Mouse (Mus musculus) frontal cortex, postnatal 36 days (tissue): ENCODE data around the gene Olfr54.
"Not testable (repeated sequence)": the region's sequence is repeated elsewhere in the genome, so short reads cannot be mapped to it uniquely, and the experiment has no call there.

Experiments used
- DNase-seq, 2 experiments: peaks; one replicate each; pipeline ENCODE4 v3.0.0; 2022; ENCODE audit warnings: low spot score in 2 of 2

Gene Olfr54

GRCm38 (mm10) chr11:51013936-51014335, at the start of gene Olfr54:
TSS of gene Olfr54 (plus strand) at chr11:51014236.
- DNase-seq = no peak

DNA sequence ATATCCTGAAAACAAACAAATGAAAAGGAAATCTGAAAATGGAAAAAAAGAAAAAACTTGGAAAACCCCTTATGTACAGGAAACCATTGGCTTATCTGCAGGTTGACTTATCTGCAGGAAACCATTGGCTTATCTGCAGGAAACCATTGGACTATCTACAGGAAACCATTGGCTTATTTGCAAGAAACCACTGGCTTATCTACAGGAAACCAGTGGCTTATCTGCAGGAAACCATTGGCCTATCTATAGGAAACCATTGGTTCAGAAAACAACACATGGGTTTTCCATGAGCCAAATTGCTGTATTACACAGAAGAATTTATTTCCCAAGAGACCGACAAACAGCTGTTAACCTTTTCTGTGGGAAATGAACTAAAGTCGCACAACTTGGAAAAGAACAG, 49.1 kb upstream of the Olfr54 start:
- no peak for DNase-seq

DNA sequence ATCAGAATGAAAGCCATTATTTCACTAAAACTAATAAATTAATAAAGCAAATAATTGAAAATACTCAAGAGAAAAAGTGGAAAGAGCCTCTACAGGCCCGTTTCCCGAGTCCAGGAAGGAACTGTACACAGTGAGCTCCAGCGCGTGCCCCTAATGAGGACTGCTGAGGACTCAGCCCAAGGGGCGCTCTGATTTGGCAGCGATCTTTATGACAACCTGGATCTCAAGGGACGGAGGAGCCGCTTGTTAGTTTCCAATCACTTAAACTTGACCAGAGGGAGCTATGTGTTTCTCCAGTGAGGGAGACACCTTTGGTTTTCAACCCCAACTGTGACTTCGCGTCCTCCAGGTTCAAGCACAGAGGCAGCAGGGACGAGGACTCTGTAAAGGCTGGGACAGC, 47.8 kb upstream of the Olfr54 start, which contains the start of gene Olfr1378:
Gene Olfr1378, plus strand, starts transcription at position 301 of the 400 bp plus-strand sequence.
- DNase-seq = no peak

GRCm38 (mm10) chr11:50977216-50977615, 36.8 kb upstream of the Olfr54 start:
- DNase-seq = no peak

- DNase-seq = no peak
These were observed 32.4 kb upstream of the Olfr54 start, which contains the start of gene Olfr1377 for GRCm38 (mm10) chr11:50981667-50982066. TSS of gene Olfr1377 (plus strand) at chr11:50981967.

DNA sequence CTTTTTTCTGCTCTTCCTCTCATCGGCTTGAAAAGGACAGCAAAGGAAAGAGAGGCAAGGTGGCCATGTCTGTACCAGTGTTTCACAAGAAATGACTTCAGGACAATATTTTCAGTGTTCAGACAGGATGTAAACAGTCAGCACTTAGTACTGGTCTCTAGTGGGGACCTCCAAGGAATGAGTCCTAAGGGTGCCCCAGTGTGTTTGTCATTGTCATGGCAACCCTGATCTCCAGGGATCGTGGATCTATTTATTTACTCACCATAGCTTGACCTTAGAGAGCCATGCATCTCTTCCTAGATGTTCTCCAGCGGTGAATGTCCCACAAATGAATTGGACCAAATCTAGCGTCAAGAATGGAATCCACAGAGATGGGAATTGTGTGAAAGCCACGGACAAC, 10.7 kb upstream of the Olfr54 start, which contains the start of gene Olfr51:
Gene Olfr51, plus strand, starts transcription at position 301 of the 400 bp plus-strand sequence.
- DNase-seq = no peak

GRCm38 (mm10) chr11:51011821-51012220, 2.2 kb upstream of the Olfr54 start:
- DNase-seq = no peak

GRCm38 (mm10) chr11:51016341-51016740, 2.3 kb downstream of the Olfr54 start:
- no peak for DNase-seq

- not testable (repeated sequence) for DNase-seq
These were observed 12.8 kb downstream of the Olfr54 start for GRCm38 (mm10) chr11:51026811-51027210.

- not testable (repeated sequence) for DNase-seq
These were observed 15.3 kb downstream of the Olfr54 start for GRCm38 (mm10) chr11:51029381-51029780.

GRCm38 (mm10) chr11:51030225-51030624, 16.2 kb downstream of the Olfr54 start:
- no peak for DNase-seq

DNA sequence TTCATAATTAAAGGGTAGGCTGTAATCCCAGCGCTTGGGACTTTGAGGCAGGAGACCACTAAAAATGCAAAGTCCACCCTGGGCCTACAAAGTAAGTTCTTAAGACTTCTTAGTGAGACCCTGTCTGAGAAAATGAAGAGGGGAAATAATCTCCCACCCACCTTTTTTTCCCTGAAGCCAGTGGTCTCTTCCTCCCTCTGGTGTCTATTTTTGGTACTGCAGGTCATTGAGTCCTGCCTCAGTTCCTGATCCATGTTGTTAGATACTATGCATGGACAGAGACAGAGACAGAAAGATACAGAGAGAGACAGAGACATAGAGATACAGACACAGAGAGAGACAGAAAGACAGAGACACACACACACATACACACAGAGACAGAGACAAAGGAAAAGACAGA, 18.8 kb downstream of the Olfr54 start:
- DNase-seq = peak in 1 of 2 experiments; percentile 10

DNA sequence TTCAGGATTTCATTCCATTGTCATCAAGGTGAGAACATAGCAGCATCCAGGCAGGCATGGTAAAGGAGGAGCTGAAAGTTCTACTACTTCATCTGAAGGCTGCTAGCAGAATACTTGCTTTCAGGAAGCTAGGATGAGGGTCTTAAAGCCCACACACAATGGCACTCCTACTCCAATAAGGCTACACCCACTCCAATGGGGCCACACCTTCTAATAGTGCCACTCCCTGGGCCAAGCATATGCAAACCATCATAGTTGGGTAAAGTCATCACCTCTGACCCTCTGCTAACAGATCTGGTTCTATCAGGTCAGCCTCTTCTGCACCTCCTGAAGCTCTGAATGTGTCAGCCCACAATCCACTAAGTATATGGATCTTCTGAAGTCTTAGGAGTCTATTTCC, 20.1 kb downstream of the Olfr54 start:
- DNase-seq = not testable (repeated sequence)

- no peak for DNase-seq
These were observed 21.9 kb downstream of the Olfr54 start for GRCm38 (mm10) chr11:51035951-51036350.

DNA sequence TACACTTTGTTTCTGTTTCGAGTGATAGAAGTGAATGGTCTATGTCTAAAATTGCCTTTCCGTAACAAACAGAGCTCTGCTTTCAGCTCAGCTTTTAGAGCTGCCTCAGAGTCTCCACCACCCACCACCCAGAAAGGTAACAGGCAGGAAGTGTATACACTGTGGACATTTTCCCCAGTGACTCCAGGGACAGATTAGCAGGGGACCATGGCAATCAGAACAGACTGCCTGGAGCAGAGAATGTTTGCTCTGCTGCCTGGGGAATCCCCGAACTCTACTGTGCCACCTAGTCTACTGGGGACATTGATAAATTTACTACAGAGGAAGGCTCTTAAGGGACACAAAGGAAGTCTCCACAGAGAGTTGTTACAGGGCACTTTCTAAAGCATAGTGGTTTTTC, 30.7 kb downstream of the Olfr54 start:
- not testable (repeated sequence) for DNase-seq

DNA sequence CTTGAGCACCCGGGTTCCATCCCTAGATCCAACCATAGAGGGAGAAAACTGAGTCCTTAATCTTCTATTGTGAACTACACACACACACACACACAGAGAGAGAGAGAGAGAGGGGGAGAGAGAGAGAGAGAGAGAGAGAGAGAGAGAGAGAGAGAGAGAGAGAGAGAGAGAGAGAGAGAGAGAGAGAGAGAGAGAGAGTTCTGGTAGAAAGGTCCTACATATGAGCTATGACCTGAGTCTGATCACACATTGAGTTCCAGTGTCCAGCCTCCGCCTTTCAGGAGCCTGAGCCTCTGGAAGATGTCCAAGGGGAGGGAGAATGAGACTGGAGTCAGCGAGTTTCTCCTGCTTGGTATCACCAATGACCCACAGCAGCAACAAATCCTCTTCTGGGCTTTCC, 33.8 kb downstream of the Olfr54 start, which contains the start of gene Olfr1375:
Gene Olfr1375, plus strand, starts transcription at position 301 of the 400 bp plus-strand sequence.
- not testable (repeated sequence) for DNase-seq

GRCm38 (mm10) chr11:51051678-51052077, 37.6 kb downstream of the Olfr54 start:
- DNase-seq = no peak

DNA sequence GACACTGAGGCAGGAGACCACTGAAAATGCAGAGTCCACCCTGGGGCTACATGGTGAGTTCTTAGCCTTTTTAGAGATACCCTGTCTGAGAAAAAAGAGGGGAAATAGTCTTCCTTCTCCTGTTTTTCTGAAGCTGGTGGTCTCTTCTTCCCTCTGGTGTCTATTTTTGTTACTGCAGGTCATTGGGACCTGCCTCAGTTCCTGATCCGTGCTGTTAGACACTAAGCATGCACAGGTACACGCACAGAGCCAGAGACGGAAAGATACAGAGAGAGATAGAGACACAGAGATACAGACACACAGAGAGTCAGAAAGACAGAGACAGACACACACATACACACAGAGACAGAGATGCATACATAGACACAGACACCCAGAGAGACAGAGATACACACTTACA, 39.2 kb downstream of the Olfr54 start:
- no peak for DNase-seq

DNA sequence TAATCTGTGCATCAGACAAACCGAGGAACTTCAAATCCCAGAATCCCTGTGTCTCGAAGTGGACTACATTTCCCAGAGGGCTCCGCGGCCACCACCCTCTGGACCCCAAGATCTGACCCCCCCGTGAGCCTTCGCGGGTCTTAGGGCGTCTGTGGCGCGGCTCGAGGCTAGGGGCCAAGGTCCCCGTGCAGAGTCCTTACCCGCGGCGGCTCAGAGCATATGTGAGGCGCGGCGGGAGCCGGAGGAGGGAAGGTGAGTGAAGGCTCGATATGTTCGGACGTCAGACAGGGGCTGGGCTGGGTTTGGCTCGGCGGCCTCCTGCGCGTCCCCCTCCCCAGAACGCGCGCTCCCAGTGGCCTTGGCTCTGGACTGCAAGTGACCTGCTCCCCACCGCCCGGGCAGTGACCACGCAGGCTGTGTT, 45.1 kb downstream of the Olfr54 start, which contains the start of gene Zfp354a:
Gene Zfp354a, plus strand, starts transcription at position 107 of the 421 bp plus-strand sequence.
- DNase-seq = peak; percentile 64 to 74

- DNase-seq = no peak
These were observed 45.6 kb downstream of the Olfr54 start for GRCm38 (mm10) chr11:51059640-51060039.

GRCm38 (mm10) chr11:51060981-51061380, 46.9 kb downstream of the Olfr54 start:
- no peak for DNase-seq

DNA sequence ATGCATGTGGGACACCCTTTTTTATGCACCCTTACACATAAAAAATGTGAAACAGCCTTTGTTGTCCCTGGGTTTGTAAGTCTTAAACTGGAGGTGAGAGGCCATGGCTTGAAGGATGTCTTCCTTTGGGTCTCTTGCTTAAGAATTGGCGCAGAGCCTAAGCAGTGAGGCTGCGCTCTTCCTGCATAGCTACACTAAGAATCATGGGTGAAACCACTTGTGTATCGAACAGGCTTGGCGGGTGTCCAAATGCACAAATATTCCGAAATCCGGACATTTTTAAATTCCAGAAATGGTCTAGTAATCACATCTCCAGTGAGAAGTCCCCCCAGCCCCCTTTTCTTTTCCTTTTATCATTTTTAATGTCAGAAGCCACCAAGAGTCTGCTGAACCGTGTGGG, 49.2 kb downstream of the Olfr54 start:
- DNase-seq = no peak

GRCm38 (mm10) chr11:51063841-51064240, 49.8 kb downstream of the Olfr54 start:
- peak; percentile 37 to 58 for DNase-seq
